Mouse (Mus musculus): ENCODE results near the gene Mad1l1. TPM values are rescaled to one million over a fixed set of nuclear protein-coding genes. Genes with fewer than 3 reads are reported as not detected.
A peak's percentile ranks its signal among the peaks of the same experiment; 100 is the strongest.

The Mad1l1 gene
- polyA plus RNA-seq, 1 experiment from 2014 or later = 33.2 TPM

- Histone ChIP-seq H3K4me2 (no peak overlapping the region), H3K4me3 (no peak overlapping the region), H3K27ac (no peak overlapping the region), H3K9ac (no peak overlapping the region), H3K9me3 (no peaks in the 10 kb centered on the region), H3K27me3 (no peaks in the 10 kb centered on the region), H3K4me1 (replicated peaks) (peaks cover 24% of the 10 kb centered on the region), H3K36me3 (no peaks in the 10 kb centered on the region)
- 76% methylated on average over 3 of the region's 3 CpGs for WGBS
- no peak for ATAC-seq (ENCODE audit: low FRiP score)
These were observed 116.9 kb downstream of the Mad1l1 start for GRCm38 (mm10) chr5:140204465-140204864.

- 87% methylated on average over 5 of the region's 5 CpGs for WGBS
These were observed 117.3 kb downstream of the Mad1l1 start for GRCm38 (mm10) chr5:140204037-140204436.

GRCm38 (mm10) chr5:140202451-140202850, 118.9 kb downstream of the Mad1l1 start:
- no peaks in the 10 kb centered on the region for H3K36me3 ChIP-seq
- peaks cover 13% of the 10 kb centered on the region for H3K4me1 ChIP-seq (replicated peaks)
- H3K9ac ChIP-seq = no peak overlapping the region
- WGBS = 78% methylated on average over 2 of the region's 2 CpGs
- no peak overlapping the region for H3K27ac ChIP-seq
- no peak overlapping the region for H3K4me2 ChIP-seq
- H3K4me3 ChIP-seq = no peak overlapping the region
- ATAC-seq (ENCODE audit: low FRiP score) = no peak
- no peaks in the 10 kb centered on the region for H3K27me3 ChIP-seq
- H3K9me3 ChIP-seq = no peaks in the 10 kb centered on the region

More at GRCm38 (mm10) chr5:140204037-140204436, 117.3 kb downstream of the Mad1l1 start:
- Histone ChIP-seq H3K9me3 (no peaks in the 10 kb centered on the region), H3K4me1 (replicated peaks) (peaks cover 21% of the 10 kb centered on the region), H3K27me3 (no peaks in the 10 kb centered on the region), H3K4me3 (no peak overlapping the region), H3K9ac (no peak overlapping the region), H3K27ac (no peak overlapping the region), H3K36me3 (no peaks in the 10 kb centered on the region), H3K4me2 (no peak overlapping the region)
- ATAC-seq (ENCODE audit: low FRiP score) = no peak

DNA sequence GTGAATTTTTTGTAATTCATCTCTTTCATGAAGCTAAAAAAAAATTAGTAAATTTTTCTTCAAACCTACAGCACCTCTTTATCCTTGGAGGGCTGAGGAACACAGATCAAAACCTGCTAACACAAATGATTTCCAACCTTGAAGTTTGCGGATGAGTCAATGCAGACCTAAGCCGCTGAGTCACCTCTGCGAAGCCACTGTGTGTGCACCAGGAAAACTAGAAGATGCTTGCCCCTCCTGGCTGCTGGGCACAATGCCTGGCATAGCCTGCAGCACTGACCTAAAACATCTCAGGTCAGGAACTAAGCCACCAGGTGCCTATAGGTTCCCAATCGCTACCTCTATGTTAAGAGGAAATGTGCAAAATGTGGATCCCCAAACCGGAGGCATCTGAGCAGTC, 119.8 kb downstream of the Mad1l1 start:
- Histone ChIP-seq H3K27me3 (no peaks in the 10 kb centered on the region), H3K9ac (no peak overlapping the region), H3K9me3 (no peaks in the 10 kb centered on the region), H3K27ac (no peak overlapping the region), H3K4me2 (no peak overlapping the region), H3K4me3 (no peak overlapping the region), H3K36me3 (no peaks in the 10 kb centered on the region), H3K4me1 (replicated peaks) (peaks cover 5% of the 10 kb centered on the region; the same call in 1 of the 2 replicates)
- ATAC-seq (ENCODE audit: low FRiP score) = no peak
- WGBS = 95% methylated on average over 5 of the region's 5 CpGs

DNA sequence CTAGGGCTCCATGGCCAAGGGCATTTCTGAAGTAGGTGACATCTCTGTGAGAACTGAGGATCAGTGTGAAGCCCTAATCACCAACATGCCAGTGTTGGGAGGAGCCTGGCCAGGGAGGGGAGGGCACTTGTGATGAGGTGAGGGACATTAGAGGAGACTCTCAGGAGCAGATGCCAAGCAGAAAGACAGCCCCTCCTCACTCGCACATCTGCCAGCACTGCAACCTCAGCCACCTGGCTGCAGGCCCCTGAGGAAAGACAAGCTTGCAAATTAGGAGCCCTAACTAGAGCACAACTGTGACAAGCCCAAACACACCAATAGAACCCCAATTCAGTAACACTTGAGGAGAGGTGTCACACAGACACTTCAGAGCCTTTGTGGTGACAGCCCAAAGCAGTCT, 120.2 kb downstream of the Mad1l1 start:
- Histone ChIP-seq H3K4me3 (no peak overlapping the region), H3K27me3 (no peaks in the 10 kb centered on the region), H3K9me3 (no peaks in the 10 kb centered on the region), H3K4me2 (no peak overlapping the region), H3K4me1 (replicated peaks) (peaks cover 5% of the 10 kb centered on the region; the same call in 1 of the 2 replicates), H3K27ac (no peak overlapping the region), H3K9ac (no peak overlapping the region), H3K36me3 (no peaks in the 10 kb centered on the region)
- ATAC-seq (ENCODE audit: low FRiP score) = no peak
- 95% methylated on average over 1 of the region's 1 CpGs for whole genome bisulfite sequencing

DNA sequence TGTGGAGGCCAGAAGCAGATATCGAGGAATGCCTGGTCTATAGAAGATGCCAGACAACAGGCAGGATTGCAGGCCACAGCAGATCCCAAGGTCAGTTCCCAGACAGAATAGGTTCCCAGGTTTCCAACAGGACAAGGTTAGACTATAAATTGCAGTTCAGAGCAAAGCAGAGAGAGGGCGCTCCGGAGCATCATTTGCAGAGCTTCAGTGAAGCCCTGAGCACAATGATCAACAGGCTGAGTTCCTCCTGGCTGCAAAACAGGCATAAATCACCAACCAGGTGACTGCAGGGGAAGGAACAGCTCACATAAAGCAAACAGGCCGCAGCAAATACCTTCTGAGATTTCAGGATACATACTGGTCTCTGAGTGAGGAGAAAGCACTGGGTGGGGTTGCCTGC, 123.6 kb downstream of the Mad1l1 start:
- Histone ChIP-seq H3K4me2 (no peak overlapping the region), H3K9ac (no peak overlapping the region), H3K4me1 (replicated peaks) (peaks cover 24% of the 10 kb centered on the region), H3K27ac (no peak overlapping the region), H3K4me3 (no peak overlapping the region), H3K36me3 (no peaks in the 10 kb centered on the region), H3K27me3 (no peaks in the 10 kb centered on the region), H3K9me3 (no peaks in the 10 kb centered on the region)
- WGBS = 29% methylated on average over 4 of the region's 4 CpGs
- ATAC-seq (ENCODE audit: low FRiP score) = no peak

GRCm38 (mm10) chr5:140196446-140196845, 124.9 kb downstream of the Mad1l1 start:
- WGBS = 92% methylated on average over 3 of the region's 3 CpGs
- Histone ChIP-seq H3K4me2 (no peak overlapping the region), H3K27ac (no peak overlapping the region), H3K9me3 (no peaks in the 10 kb centered on the region), H3K27me3 (no peaks in the 10 kb centered on the region), H3K4me1 (replicated peaks) (peaks cover 31% of the 10 kb centered on the region), H3K36me3 (no peaks in the 10 kb centered on the region), H3K9ac (no peak overlapping the region), H3K4me3 (no peak overlapping the region)
- ATAC-seq (ENCODE audit: low FRiP score) = no peak

DNA sequence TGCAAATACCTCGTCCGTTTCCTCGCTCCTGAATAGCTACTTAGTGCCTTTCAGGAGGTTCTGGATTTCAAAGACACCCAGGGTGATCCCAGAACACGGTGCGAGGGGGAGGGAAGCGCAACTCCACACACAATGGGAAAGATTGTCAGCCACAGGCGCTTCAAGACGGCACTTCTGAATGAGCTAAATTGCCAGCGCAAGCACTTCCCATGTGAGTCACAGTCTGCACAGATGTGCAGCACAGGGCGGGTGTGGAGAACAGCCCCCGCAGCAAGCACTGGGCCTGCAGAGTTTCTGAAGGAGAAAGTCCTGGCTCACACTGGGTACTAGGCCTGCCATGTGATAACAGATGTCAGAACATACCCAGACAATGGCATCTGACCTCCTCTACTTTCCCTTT, 127.2 kb downstream of the Mad1l1 start:
- H3K36me3 ChIP-seq = no peaks in the 10 kb centered on the region
- ATAC-seq (ENCODE audit: low FRiP score) = no peak
- no peaks in the 10 kb centered on the region for H3K9me3 ChIP-seq
- peaks cover 39% of the 10 kb centered on the region for H3K4me1 ChIP-seq (replicated peaks)
- H3K27me3 ChIP-seq = no peaks in the 10 kb centered on the region
- no peak overlapping the region for H3K4me3 ChIP-seq
- 48% methylated on average over 11 of the region's 11 CpGs for WGBS
- H3K27ac ChIP-seq = peak overlapping the region; percentile 44; the same call in 1 of the 2 replicates
- H3K4me2 ChIP-seq = no peak overlapping the region
- H3K9ac ChIP-seq = no peak overlapping the region

- WGBS = 47% methylated on average over 4 of the region's 4 CpGs
- ATAC-seq (ENCODE audit: low FRiP score) = no peak
- peaks cover 34% of the 10 kb centered on the region for H3K4me1 ChIP-seq (replicated peaks)
- H3K4me3 ChIP-seq = no peak overlapping the region
- no peak overlapping the region for H3K4me2 ChIP-seq
- no peaks in the 10 kb centered on the region for H3K9me3 ChIP-seq
- no peak overlapping the region; the same call in 1 of the 2 replicates for H3K27ac ChIP-seq
- H3K9ac ChIP-seq = no peak overlapping the region
- H3K36me3 ChIP-seq = no peaks in the 10 kb centered on the region
- H3K27me3 ChIP-seq = no peaks in the 10 kb centered on the region
These were observed 129.8 kb downstream of the Mad1l1 start for GRCm38 (mm10) chr5:140191539-140191938.

- H3K9me3 ChIP-seq = no peaks in the 10 kb centered on the region
- H3K27ac ChIP-seq = no peak overlapping the region
- H3K9ac ChIP-seq = no peak overlapping the region
- no peaks in the 10 kb centered on the region for H3K27me3 ChIP-seq
- ATAC-seq (ENCODE audit: low FRiP score) = no peak
- H3K4me1 ChIP-seq (replicated peaks) = peaks cover 7% of the 10 kb centered on the region; the same call in 1 of the 2 replicates
- H3K4me2 ChIP-seq = no peak overlapping the region
- 95% methylated on average over 4 of the region's 4 CpGs for WGBS
- H3K36me3 ChIP-seq = no peaks in the 10 kb centered on the region
- no peak overlapping the region for H3K4me3 ChIP-seq
These were observed 135.0 kb downstream of the Mad1l1 start for GRCm38 (mm10) chr5:140186351-140186750.

DNA sequence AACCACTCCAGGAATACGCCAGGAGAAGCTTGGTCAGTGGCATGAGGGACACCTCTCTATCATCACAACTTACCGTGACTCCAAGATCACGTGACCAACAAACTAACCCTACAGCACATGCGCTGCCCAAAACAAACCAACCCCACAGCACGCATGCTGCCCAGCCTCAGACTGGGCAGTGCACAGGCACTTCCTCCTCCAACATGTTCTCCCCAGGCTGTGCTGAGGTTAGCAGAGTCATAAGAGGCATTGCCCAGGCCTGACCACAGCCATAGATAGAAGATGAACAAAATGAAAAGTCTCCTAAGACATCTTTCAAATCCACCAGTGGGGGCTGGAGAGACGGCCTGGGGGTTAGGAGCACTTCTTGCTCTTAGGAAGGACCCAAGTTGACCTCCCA, 135.6 kb downstream of the Mad1l1 start:
- Histone ChIP-seq H3K36me3 (no peaks in the 10 kb centered on the region), H3K9me3 (no peaks in the 10 kb centered on the region), H3K9ac (no peak overlapping the region), H3K27me3 (no peaks in the 10 kb centered on the region), H3K4me3 (no peak overlapping the region), H3K27ac (no peak overlapping the region), H3K4me2 (no peak overlapping the region), H3K4me1 (replicated peaks) (0 out of 2 replicates have a peak, but pooled peaks cover 3% of the 10 kb centered on the region)
- WGBS = 98% methylated on average over 6 of the region's 6 CpGs
- ATAC-seq (ENCODE audit: low FRiP score) = no peak

DNA sequence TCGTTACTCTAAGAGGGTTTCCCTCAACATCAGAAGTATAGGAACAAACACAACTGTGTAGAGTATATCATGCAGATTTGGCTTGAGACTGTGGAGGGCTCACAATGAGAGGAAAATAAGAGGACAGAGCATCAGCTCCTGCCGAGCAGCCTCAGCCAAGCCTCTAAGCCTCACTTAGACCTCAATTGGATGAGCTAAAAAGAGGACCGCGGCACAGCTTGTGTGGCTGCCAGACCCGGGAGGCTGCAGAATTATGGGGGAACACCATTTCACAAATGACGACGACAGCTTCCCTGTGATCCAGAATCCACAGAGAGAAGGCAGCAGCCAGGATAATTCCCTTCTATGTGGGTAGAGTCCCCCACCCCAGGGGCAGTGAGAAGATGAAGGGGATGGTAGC, 138.0 kb downstream of the Mad1l1 start:
- no peaks in the 10 kb centered on the region for H3K27me3 ChIP-seq
- H3K4me2 ChIP-seq = no peak overlapping the region
- H3K9me3 ChIP-seq = no peaks in the 10 kb centered on the region
- WGBS = 85% methylated on average over 7 of the region's 7 CpGs
- ATAC-seq (ENCODE audit: low FRiP score) = no peak
- H3K4me3 ChIP-seq = no peak overlapping the region
- peaks cover 3% of the 10 kb centered on the region for H3K4me1 ChIP-seq (replicated peaks)
- H3K27ac ChIP-seq = no peak overlapping the region
- H3K9ac ChIP-seq = no peak overlapping the region
- H3K36me3 ChIP-seq = no peaks in the 10 kb centered on the region

- Histone ChIP-seq H3K4me3 (no peak overlapping the region), H3K4me2 (no peak overlapping the region), H3K4me1 (replicated peaks) (peaks cover 14% of the 10 kb centered on the region), H3K9me3 (no peaks in the 10 kb centered on the region), H3K27ac (no peak overlapping the region), H3K36me3 (no peaks in the 10 kb centered on the region), H3K9ac (no peak overlapping the region), H3K27me3 (no peaks in the 10 kb centered on the region)
- WGBS = 97% methylated on average over 4 of the region's 4 CpGs
- ATAC-seq (ENCODE audit: low FRiP score) = no peak
These were observed 139.0 kb downstream of the Mad1l1 start for GRCm38 (mm10) chr5:140182351-140182750.

All from hindbrain, embryonic 13.5 days (tissue).